Mouse (Mus musculus) lung, adult 2 months (tissue): ENCODE data around the gene Irf7. TPM values are rescaled to one million over a fixed set of nuclear protein-coding genes. Genes with fewer than 3 reads are reported as not detected.

Experiments used
- DNase-seq: peaks from one replicate; pipeline ENCODE4 v3.0.0; 2022
- H3K4me1 ChIP-seq: fragments of 200-500 bp; 2 replicates; pipeline ENCODE4 v1.6.1; 2011; ENCODE audit warnings: low read length; ENCODE audit not compliant: control insufficient read depth, insufficient read depth
- H3K4me3 ChIP-seq: fragments of 200-500 bp; replicated peaks from 2 replicates; pipeline ENCODE3; 2011; ENCODE audit warnings: low read depth, mild to moderate bottlenecking, control low read depth, low read length; ENCODE audit errors: extremely low read depth
- CTCF ChIP-seq: fragments of 200-500 bp; IDR thresholded peaks from 2 replicates; pipeline ENCODE4 v1.5.1; 2011; ENCODE audit warnings: mild to moderate bottlenecking, low read length, control low read depth; ENCODE audit not compliant: insufficient read depth
- POLR2A ChIP-seq: fragments of 200-500 bp; IDR thresholded peaks from 2 replicates; pipeline ENCODE4 v1.6.1; 2011; ENCODE audit warnings: low read depth, mild to moderate bottlenecking, control low read depth, low read length, borderline replicate concordance; ENCODE audit errors: extremely low read depth
- WGBS: fragments of 180-500 bp; shearing (Covaris S2); methylation state at CpG from one replicate; pipeline ENCODE4 v1.1.7; 2018; 5-methylcytosine and 5-hydroxymethylcytosine counted together
- polyA plus RNA-seq: library from polyadenylated mRNA; depleted of rRNA; stranded (reverse); fragments of >200 nt; gene quantifications from 2 replicates; pipeline ENCODE4 v1.2.3, GENCODE M21; 2012

The Irf7 gene
- polyA plus RNA-seq, 1 experiment: 48.8 TPM

DNA sequence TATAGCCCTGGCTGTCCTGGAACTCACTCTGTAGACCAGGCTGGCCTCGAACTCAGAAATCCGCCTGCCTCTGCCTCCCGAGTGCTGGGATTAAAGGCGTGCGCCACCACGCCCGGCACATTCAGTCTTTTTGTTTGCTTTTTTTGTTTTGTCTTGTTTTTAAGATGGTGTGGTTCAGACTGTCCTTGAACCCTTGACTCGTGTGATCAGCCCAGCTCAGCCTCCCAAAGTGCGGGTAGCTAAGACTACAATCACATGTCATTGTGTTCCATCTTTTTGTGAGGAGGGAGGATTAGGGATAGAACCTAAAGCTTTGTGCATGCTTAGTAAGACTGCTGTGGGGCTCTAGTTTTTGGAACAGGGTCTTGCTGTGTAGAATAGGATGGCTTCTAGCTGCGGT lies 34.7 kb downstream of the Irf7 start:
- H3K4me3 ChIP-seq: no peak overlapping the region
- TF ChIP-seq CTCF (no peak), POLR2A (no peak)
- 91% methylated on average over 8 of the region's 10 CpGs for WGBS
- peaks cover 8% of the 10 kb centered on the region for H3K4me1 ChIP-seq
- DNase-seq: no peak

DNA sequence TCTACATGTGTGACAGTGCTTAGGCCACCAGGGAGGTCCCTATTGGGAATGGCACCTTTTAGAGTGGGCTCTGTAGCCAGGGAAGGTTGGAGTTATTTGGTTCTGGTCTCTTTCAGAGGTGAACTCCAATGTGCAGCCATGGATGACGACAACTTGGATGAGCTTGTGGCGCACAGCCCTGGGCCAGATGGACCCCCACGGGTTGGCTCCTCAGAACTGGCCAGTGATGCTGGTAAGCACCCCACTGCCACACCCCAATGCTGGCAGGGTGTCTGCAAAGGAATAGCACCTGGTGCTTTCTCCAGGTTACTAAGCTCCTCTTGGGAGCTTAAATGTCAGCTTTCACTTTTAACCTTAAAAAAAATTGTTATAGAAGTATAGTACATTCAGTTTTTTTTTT lies 35.2 kb downstream of the Irf7 start:
- no peak for TF ChIP-seq CTCF
- no peak for TF ChIP-seq POLR2A

DNA sequence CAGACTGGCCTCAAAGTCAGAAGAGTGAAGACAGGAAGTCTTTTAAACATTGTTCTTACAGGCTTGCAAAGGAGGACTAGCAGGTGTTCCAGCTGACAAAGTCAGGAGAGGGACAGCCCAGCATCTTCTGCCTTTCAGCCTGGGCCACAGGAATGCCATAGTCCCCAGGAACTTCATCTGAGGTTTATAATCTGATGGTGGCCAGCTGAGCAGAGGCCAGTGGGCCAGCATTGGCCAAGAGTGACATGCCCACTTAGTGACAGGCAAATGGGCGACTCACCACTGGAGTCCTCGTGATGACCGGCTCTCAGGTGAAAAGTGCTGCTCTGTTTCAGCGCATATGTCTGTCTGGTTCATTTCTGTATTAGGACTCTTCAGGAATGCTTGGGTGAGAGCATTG lies 35.7 kb downstream of the Irf7 start:
- no peak for DNase-seq
- Histone ChIP-seq H3K4me3 (no peak overlapping the region), H3K4me1 (peaks cover 8% of the 10 kb centered on the region)
- 90% methylated on average over 4 of the region's 4 CpGs for WGBS
- TF ChIP-seq POLR2A (no peak), CTCF (no peak)

More for the DNA sequence above, 35.2 kb downstream of the Irf7 start:
- Histone ChIP-seq H3K4me3 (no peak overlapping the region), H3K4me1 (peaks cover 8% of the 10 kb centered on the region)
- 88% methylated on average over 3 of the region's 3 CpGs for WGBS
- no peak for DNase-seq

DNA sequence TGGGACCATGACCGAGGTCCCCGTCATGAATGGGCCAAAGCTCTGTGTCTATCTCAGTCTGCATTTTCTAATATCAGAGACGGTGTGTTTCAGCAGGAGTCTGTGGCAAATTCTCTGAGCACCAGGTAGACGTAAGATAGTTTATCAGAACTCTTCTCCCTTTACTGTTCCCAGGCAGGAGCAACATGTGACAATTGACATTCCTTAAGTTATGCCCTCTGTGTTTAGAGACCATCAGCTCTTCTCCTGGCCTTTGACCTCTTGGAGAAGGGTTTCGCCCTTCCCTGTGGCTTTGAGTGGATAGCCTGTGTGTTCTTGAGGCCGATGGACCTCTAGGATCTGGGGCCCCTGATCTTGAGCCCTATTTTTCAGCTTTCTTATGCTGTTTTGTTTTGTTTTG lies 36.6 kb downstream of the Irf7 start:
- DNase-seq: no peak
- WGBS: 37% methylated on average over 6 of the region's 6 CpGs
- TF ChIP-seq POLR2A (no peak), CTCF (no peak)

DNA sequence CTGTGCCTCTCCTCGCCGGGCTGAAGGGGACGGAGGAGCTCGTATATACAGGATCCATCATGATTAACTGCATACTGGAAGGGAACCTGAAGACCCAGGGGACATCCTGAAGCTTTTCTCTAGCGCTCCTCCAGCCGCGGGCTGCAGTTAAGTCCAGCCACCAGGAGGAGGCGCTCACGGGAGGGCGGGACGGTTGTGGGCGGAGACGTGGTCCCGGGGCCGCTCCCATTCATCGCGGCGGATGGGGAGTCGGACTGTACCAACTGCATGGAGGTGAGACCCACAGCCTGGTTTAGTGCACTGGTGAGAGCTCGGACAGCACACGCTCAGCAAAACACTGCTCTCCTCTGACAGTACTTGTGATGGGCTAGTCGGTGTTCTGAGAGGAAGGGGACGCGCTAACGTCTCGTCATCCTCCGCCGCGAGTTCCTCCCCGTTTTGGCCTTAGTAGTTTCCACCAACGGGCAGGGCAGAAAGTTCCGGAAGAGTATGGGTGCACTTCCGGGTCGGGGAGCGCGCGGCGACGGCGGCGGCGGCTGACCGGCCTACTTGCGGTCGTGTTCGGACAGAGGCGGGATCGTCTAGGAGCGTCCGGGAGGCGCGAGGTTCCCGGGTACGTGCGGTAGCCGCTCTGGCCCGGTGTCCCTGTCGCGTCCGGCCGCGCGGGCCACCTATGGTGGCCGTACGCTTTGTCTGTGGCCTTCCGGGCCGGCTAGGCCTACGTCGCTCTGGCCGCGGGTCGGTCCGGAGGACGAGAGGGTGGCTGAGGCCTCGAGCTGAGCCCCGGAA lies 37.8 kb downstream of the Irf7 start, which contains the start of gene Phrf1:
Gene Phrf1, plus strand, starts transcription at position 506 of the 789 bp plus-strand sequence.
- Histone ChIP-seq H3K4me3 (peak within 1 kb of the TSS; percentile 70), H3K4me1 (peaks cover 8% of the 10 kb centered on the region)
- under 1% methylated on average over 73 of the region's 76 CpGs for WGBS
- DNase-seq: peak; percentile 93
- TF ChIP-seq CTCF (peak; percentile 69), POLR2A (peak; percentile 81)

More for the DNA sequence above, 36.6 kb downstream of the Irf7 start:
- Histone ChIP-seq H3K4me1 (peaks cover 8% of the 10 kb centered on the region), H3K4me3 (peak overlapping the region; percentile 70)

- TF ChIP-seq CTCF (no peak), POLR2A (no peak)
- 83% methylated on average over 4 of the region's 4 CpGs for WGBS
- no peak for DNase-seq
- Histone ChIP-seq H3K4me1 (peaks cover 8% of the 10 kb centered on the region), H3K4me3 (no peak overlapping the region)
These were observed 38.5 kb downstream of the Irf7 start for GRCm38 (mm10) chr7:141227796-141228195.

DNA sequence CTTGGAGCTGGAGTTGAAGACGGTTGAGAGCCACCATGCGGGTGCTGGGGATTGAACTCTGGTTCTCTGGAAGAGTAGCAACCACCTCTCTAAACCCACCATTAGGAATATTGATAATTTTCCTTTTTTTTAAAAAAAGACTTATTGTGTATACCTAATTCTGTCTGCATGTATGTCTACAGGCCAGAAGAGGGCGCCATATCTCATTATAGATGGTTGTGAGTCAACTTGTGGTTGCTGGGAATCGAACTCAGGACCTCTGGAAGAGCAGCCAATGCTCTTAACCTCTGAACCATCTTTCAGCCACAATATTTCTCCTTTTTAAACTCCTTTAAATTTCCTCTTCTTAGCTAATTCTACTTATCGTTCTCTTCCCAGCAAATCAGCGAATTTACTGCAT lies 39.7 kb downstream of the Irf7 start:
- 83% methylated on average over 6 of the region's 6 CpGs for WGBS
- TF ChIP-seq CTCF (no peak), POLR2A (no peak)
- peaks cover 11% of the 10 kb centered on the region for H3K4me1 ChIP-seq
- DNase-seq: no peak
- H3K4me3 ChIP-seq: no peak overlapping the region

GRCm38 (mm10) chr7:141222696-141223215 lies 43.5 kb downstream of the Irf7 start:
- TF ChIP-seq POLR2A (no peak), CTCF (no peak)
- Histone ChIP-seq H3K4me1 (peaks cover 3% of the 10 kb centered on the region), H3K4me3 (no peak overlapping the region)
- 76% methylated on average over 4 of the region's 4 CpGs for WGBS
- no peak for DNase-seq

DNA sequence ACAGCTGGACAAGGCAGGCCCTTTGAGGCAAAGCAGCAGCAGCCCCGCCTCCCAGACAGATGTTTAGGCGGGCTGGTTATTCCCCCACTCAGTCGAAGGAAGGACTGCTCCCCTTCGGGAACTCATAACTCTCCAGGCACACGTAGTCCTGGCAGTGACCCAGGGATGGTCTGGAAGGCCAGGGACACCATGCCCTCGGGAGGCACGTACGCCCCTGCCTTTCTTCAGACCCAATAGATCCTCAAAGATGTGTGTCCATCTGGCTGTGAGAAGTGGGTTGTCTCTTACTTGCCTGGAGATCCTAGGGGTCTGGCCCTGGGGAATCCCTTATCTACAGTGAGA lies 44.2 kb downstream of the Irf7 start:
- H3K4me3 ChIP-seq: peak overlapping the region; percentile 55
- peaks cover 6% of the 10 kb centered on the region for H3K4me1 ChIP-seq
- 3% methylated on average over 8 of the region's 8 CpGs for WGBS
- no peak for DNase-seq
- TF ChIP-seq CTCF (no peak), POLR2A (no peak)
